ENCODE assay signal across 8 mouse cellular contexts in genomic region chrX:143664221-143665150, GRCm38 (mm10).
DNase-seq lines count a peak whose midpoint lies in the region; ATAC-seq and TF ChIP-seq lines count a peak whose summit lies in the region.

No protein-coding gene starts in this region.

- no peaks in the 10 kb centered on the region for H3K9me3 ChIP-seq in heart, postnatal 0 days (replicated peaks; ENCODE audit: control insufficient read depth, low read length)

- H3K4me3 ChIP-seq in heart, postnatal 0 days (ENCODE audit: low read depth, low read length) = peak overlapping the region; percentile 56

- peak overlapping the region; percentile 71 for H3K4me2 ChIP-seq in heart, postnatal 0 days (ENCODE audit: low read depth, low read length)

- TF ChIP-seq CTCF in heart, postnatal 0 days (IDR thresholded peaks at IDR 0.05; ENCODE audit: low read depth) = no peak

- 18% methylated on average over 24 of the region's 28 CpGs for WGBS in heart, postnatal 0 days

- peak; percentile 86 for ATAC-seq in heart, postnatal 0 days (ENCODE audit: insufficient read depth, low read depth)
- ATAC-seq in CD4-positive, CD25-positive, alpha-beta regulatory T cell, adult 4 months = no peak

- peak; percentile 71 for DNase-seq in 3134 (ENCODE audit: extremely low read depth, insufficient read length, low spot score)
- DNase-seq in adipocyte (ENCODE audit: low spot score) = peak; percentile 53
- peak; percentile 37 for DNase-seq in embryo, embryonic 11.5 days (ENCODE audit: low read depth, low spot score)
- peak; percentile 46 for DNase-seq in heart, postnatal 0 days (ENCODE audit: low spot score)
- DNase-seq in layer of hippocampus, postnatal 25 days (ENCODE audit: extremely low spot score in 1 of 2, low spot score in 1 of 2) = peak; percentile 25 to 27
- peak; percentile 0 for DNase-seq in lung, postnatal 14 days
- peak; percentile 47 for DNase-seq in right cerebral cortex, postnatal 25 days

- H3K9ac ChIP-seq in heart, postnatal 0 days (replicated peaks; ENCODE audit: low read depth, low read length) = peak overlapping the region; percentile 52

- no peak overlapping the region for H3K27ac ChIP-seq in heart, postnatal 0 days (ENCODE audit: low read depth)

- no peaks in the 10 kb centered on the region for H3K36me3 ChIP-seq in heart, postnatal 0 days (replicated peaks; ENCODE audit: control insufficient read depth, insufficient read depth, low read length)

- TF ChIP-seq EP300 in heart, postnatal 0 days (IDR thresholded peaks at IDR 0.05; ENCODE audit: low read depth) = no peak

- no peaks in the 10 kb centered on the region for H3K4me1 ChIP-seq in heart, postnatal 0 days (ENCODE audit: control insufficient read depth, insufficient read depth)

- H3K27me3 ChIP-seq in heart, postnatal 0 days (ENCODE audit: control insufficient read depth, insufficient read depth, low read length) = no peaks in the 10 kb centered on the region

Comparison
In these comparisons a context has a peak if more than half of its experiments do, and no peak if none do; other contexts are left out.
1. DNase-seq: peak in every context shown above with its lines; median percentile 71 in 3134; 53 in adipocyte; 47 in right cerebral cortex, postnatal 25 days; 46 in heart, postnatal 0 days; 37 in embryo, embryonic 11.5 days; 26 in layer of hippocampus, postnatal 25 days; 0 in lung, postnatal 14 days.